Mouse (Mus musculus) heart, adult 2 months (tissue): ENCODE measurements around the gene Ccdc58. TPM values are rescaled to one million over a fixed set of nuclear protein-coding genes. Genes with fewer than 3 reads are reported as not detected.
"Not testable (repeated sequence)": the region's sequence is repeated elsewhere in the genome, so short reads cannot be mapped to it uniquely, and the experiment has no call there.

ENCODE experiments used
- DNase-seq, 2 experiments: peaks; one replicate each; pipeline ENCODE4 v3.0.0; 2021
- H3K27ac ChIP-seq: fragments of 200-600 bp; 2 replicates; pipeline ENCODE4 v1.8.1; 2022
- H3K27me3 ChIP-seq: fragments of 200-500 bp; 2 replicates; pipeline ENCODE4 v1.6.1; 2012; ENCODE audit warnings: mild to moderate bottlenecking, low read length, inconsistent platforms, mixed read lengths; ENCODE audit not compliant: control insufficient read depth, insufficient read depth
- H3K36me3 ChIP-seq: fragments of 200-500 bp; 2 replicates; pipeline ENCODE4 v1.6.1; 2012; ENCODE audit warnings: low read length, inconsistent platforms; ENCODE audit not compliant: control insufficient read depth, insufficient read depth
- H3K4me1 ChIP-seq: fragments of 200-500 bp; 2 replicates; pipeline ENCODE4 v1.6.1; 2011; ENCODE audit warnings: low read length; ENCODE audit not compliant: control insufficient read depth, insufficient read depth
- H3K4me3 ChIP-seq: fragments of 200-600 bp; 2 replicates; pipeline ENCODE4 v1.8.1; 2022
- H3K79me2 ChIP-seq: fragments of 200-500 bp; replicated peaks from 2 replicates; pipeline ENCODE4 v1.6.1; 2012; ENCODE audit warnings: mild to moderate bottlenecking, inconsistent platforms, low read length, moderate library complexity, mixed read lengths; ENCODE audit not compliant: control insufficient read depth, insufficient read depth
- H3K9ac ChIP-seq: fragments of 200-500 bp; 2 replicates; pipeline ENCODE4 v1.6.1; 2012; ENCODE audit warnings: low read depth, mild to moderate bottlenecking, control low read depth, inconsistent platforms, low read length, mixed read lengths
- CTCF ChIP-seq: fragments of 200-600 bp; IDR thresholded peaks from 2 replicates; pipeline ENCODE4 v1.8.1; 2022; ENCODE audit warnings: antibody characterized with exemption, mild to moderate bottlenecking, moderate library complexity
- EP300 ChIP-seq: fragments of 200-500 bp; IDR thresholded peaks from 2 replicates; pipeline ENCODE4 v1.6.1; 2011; ENCODE audit warnings: low read depth, low read length, control low read depth; ENCODE audit not compliant: insufficient read depth
- POLR2A ChIP-seq: fragments of 200-500 bp; IDR thresholded peaks from 2 replicates; pipeline ENCODE4 v1.6.1; 2011; ENCODE audit warnings: mild to moderate bottlenecking, low read depth, low read length, control low read depth; ENCODE audit not compliant: insufficient read depth
- WGBS: fragments of 180-500 bp; shearing (Covaris S2); methylation state at CpG from one replicate; pipeline ENCODE4 v1.1.7; 2018; 5-methylcytosine and 5-hydroxymethylcytosine counted together
- intact Hi-C: fragments of 180-260 bp; cut with DNase I; formaldehyde crosslinking; loops from one replicate; pipeline ENCODE4 v1.15.1; 2025
- polyA plus RNA-seq: library from polyadenylated mRNA; depleted of rRNA; stranded (reverse); fragments of >200 nt; gene quantifications from 2 replicates; pipeline ENCODE4 v1.2.3, GENCODE M21; 2012
- total RNA-seq, 2 experiments: library from RNA; stranded (reverse); gene quantifications; 2 replicates each; pipeline ENCODE4 v1.2.3; 2021

The Ccdc58 gene
- total and polyA plus RNA-seq, 3 experiments: 14.0 to 33.3 (median 31.1) TPM

- H3K36me3 ChIP-seq: peaks cover 2% of the 10 kb centered on the region; the same call in 1 of the 2 replicates
- H3K4me3 ChIP-seq: no peak overlapping the region
- intact Hi-C loops: no loop called here
- 0 out of 2 replicates have a peak, but pooled peaks cover 2% of the 10 kb centered on the region for H3K79me2 ChIP-seq
- H3K9ac ChIP-seq: no peak overlapping the region
- 42% methylated on average over 8 of the region's 8 CpGs for WGBS
- H3K27me3 ChIP-seq: no peaks in the 10 kb centered on the region
- no peak for TF ChIP-seq CTCF
- no peak for TF ChIP-seq POLR2A
- no peak for TF ChIP-seq EP300
- H3K4me1 ChIP-seq: peaks cover 6% of the 10 kb centered on the region
- peak in 1 of 2 experiments; percentile 54 for DNase-seq
- H3K27ac ChIP-seq: peak overlapping the region; percentile 33; the same call in 1 of the 2 replicates
Observed at GRCm38 (mm10) chr16:36057933-36058475, 13.5 kb upstream of the Ccdc58 start.

DNA sequence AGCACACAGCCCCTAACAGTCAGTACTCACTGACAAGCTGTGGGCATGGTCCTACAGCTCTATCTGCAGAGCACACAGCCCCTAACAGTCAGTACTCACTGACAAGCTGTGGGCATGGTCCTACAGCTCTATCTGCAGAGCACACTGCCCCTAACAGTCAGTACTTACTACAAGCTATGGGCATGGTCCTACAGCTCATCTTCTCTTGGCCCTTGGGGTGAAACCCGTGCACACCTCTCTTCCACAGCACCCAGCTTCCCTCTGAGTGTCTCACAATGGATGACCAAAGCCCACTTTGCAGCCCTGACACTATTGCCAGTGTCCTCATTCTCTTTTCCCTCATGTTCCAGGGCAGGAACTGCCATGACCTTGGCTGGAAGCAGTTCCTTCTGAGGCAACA, 9.0 kb upstream of the Ccdc58 start:
- H3K4me3 ChIP-seq, H3K9ac ChIP-seq, H3K27me3 ChIP-seq, DNase-seq, H3K79me2 ChIP-seq, H3K36me3 ChIP-seq, intact Hi-C loops, H3K27ac ChIP-seq: not testable (repeated sequence)
- peaks cover 14% of the 10 kb centered on the region for H3K4me1 ChIP-seq
- 67% methylated on average over 1 of the region's 1 CpGs for WGBS

DNA sequence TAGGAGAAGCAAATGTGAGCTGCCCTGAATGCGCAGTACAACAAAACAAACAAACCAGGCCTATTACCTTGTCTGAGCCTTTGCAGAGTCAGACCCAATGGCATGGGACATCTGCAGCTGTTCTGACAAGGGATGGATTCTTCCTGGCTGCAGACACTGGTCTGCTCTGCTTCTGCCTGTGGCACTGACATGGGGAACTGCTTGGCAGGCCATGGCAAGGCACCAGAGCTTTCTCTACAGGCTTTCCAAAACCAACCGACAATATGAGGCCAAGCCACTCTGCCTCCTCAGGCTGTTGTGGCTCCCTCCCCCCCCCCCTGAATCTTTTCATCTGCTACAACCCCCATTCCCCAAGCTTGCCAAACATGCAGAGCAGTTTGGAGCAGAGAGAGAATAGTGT, 8.2 kb upstream of the Ccdc58 start:
- H3K79me2 ChIP-seq: 0 out of 2 replicates have a peak, but pooled peaks cover 2% of the 10 kb centered on the region
- H3K4me3 ChIP-seq: no peak overlapping the region
- peak overlapping the region; percentile 57 for H3K27ac ChIP-seq
- no peak for TF ChIP-seq CTCF
- no peak for TF ChIP-seq EP300
- no peak for TF ChIP-seq POLR2A
- no peak overlapping the region for H3K9ac ChIP-seq
- intact Hi-C loops: no loop called here
- no peaks in the 10 kb centered on the region; the same call in 1 of the 2 replicates for H3K36me3 ChIP-seq
- no peaks in the 10 kb centered on the region for H3K27me3 ChIP-seq
- no peak for DNase-seq
- H3K4me1 ChIP-seq: peaks cover 12% of the 10 kb centered on the region
- 61% methylated on average over 2 of the region's 2 CpGs for WGBS

DNA sequence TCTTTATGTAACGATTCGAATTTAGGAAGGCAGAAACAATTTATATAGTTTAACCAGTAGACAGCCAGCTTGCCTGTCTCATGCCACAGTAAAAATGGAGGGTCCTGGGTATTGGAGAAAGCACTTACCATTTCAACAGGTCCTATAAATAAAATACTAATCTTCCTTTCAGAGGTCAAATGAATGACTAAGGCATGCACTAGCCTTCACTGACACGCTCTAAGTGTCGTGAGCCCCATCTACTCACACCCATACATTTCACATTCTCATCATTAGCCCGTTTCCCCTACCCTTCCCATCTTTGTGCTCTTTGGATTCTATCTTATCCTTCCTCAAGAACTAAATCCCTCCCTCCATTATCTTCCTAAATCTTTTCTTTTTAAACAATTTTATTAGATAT, 6.6 kb upstream of the Ccdc58 start:
- Histone ChIP-seq H3K79me2 (0 out of 2 replicates have a peak, but pooled peaks cover 2% of the 10 kb centered on the region), H3K4me3 (no peak overlapping the region), H3K27ac (peak overlapping the region; percentile 2; the same call in 1 of the 2 replicates), H3K36me3 (no peaks in the 10 kb centered on the region; the same call in 1 of the 2 replicates), H3K9ac (no peak overlapping the region), H3K27me3 (no peaks in the 10 kb centered on the region), H3K4me1 (peaks cover 13% of the 10 kb centered on the region)
- WGBS: 63% methylated on average over 5 of the region's 5 CpGs
- no peak for TF ChIP-seq CTCF
- TF ChIP-seq POLR2A: no peak
- no peak for TF ChIP-seq EP300
- intact Hi-C loops: no loop called here
- DNase-seq: no peak

- Histone ChIP-seq H3K4me3 (no peak overlapping the region), H3K27me3 (no peaks in the 10 kb centered on the region), H3K79me2 (no peaks in the 10 kb centered on the region), H3K9ac (no peak overlapping the region), H3K27ac (no peak overlapping the region), H3K4me1 (peaks cover 12% of the 10 kb centered on the region), H3K36me3 (no peaks in the 10 kb centered on the region; the same call in 1 of the 2 replicates)
- no peak for TF ChIP-seq EP300
- TF ChIP-seq POLR2A: no peak
- no peak for TF ChIP-seq CTCF
- DNase-seq: no peak
- intact Hi-C loops: no loop called here
- WGBS: 20% methylated on average over 2 of the region's 2 CpGs
Observed at GRCm38 (mm10) chr16:36067694-36068093, 3.8 kb upstream of the Ccdc58 start.

DNA sequence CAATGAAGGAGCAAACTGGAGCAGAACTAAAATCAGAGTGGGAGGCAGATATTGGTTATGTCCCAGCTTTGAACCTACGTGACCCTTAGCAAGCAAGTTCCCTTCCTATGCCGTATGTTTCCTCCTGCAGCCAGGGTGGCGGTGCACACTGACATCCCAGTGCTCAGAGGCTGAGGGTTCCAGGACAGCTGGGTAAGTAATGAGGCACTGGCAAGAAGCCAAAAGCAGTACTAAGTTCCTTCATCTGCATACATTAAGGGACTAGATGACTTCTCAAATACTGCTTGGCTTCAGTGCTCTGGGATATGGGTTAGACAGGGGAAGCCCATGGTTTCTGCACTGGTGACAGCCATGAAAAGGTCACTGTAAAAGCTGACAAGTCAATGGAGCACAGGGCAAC, 3.1 kb upstream of the Ccdc58 start:
- H3K4me3 ChIP-seq: no peak overlapping the region
- intact Hi-C loops: no loop called here
- H3K36me3 ChIP-seq: no peaks in the 10 kb centered on the region
- H3K27ac ChIP-seq: no peak overlapping the region
- TF ChIP-seq EP300 (no peak), CTCF (no peak)
- peaks cover 8% of the 10 kb centered on the region for H3K4me1 ChIP-seq
- no peak for DNase-seq
- H3K27me3 ChIP-seq: no peaks in the 10 kb centered on the region
- WGBS: 48% methylated on average over 3 of the region's 3 CpGs
- H3K9ac ChIP-seq: no peak overlapping the region
- H3K79me2 ChIP-seq: no peaks in the 10 kb centered on the region
